Mouse (Mus musculus) lung, embryonic 15.5 days (tissue): ENCODE measurements around the gene Tgm2. TPM values are rescaled to one million over a fixed set of nuclear protein-coding genes. Genes with fewer than 3 reads are reported as not detected.

ENCODE experiments used
- ATAC-seq: fragments of 200-750 bp; cut with Nextera tagmentation; 2 replicates; pipeline ENCODE4 v1.8.0; 2017; ENCODE audit warnings: moderate number of reproducible peaks, borderline replicate concordance; ENCODE audit not compliant: low FRiP score, low TSS enrichment; ENCODE audit errors: extremely low read depth
- H3K27ac ChIP-seq: fragments of 300-500 bp; sonication (generic); 2 replicates; pipeline ENCODE4 v1.5.1; 2015; ENCODE audit warnings: moderate library complexity, mild to moderate bottlenecking, inconsistent platforms
- H3K27me3 ChIP-seq: fragments of 300-500 bp; sonication (generic); 2 replicates; pipeline ENCODE4 v1.6.1; 2015; ENCODE audit warnings: inconsistent platforms
- H3K36me3 ChIP-seq: fragments of 300-500 bp; sonication (generic); 2 replicates; pipeline ENCODE4 v1.6.1; 2015; ENCODE audit warnings: inconsistent platforms
- H3K4me1 ChIP-seq: fragments of 300-500 bp; sonication (generic); 2 replicates; pipeline ENCODE4 v1.6.1; 2015; ENCODE audit warnings: inconsistent platforms
- H3K4me2 ChIP-seq: fragments of 300-500 bp; sonication (generic); 2 replicates; pipeline ENCODE4 v1.6.1; 2015; ENCODE audit warnings: inconsistent platforms, mild to moderate bottlenecking, moderate library complexity
- H3K4me3 ChIP-seq: fragments of 300-500 bp; sonication (generic); 2 replicates; pipeline ENCODE4 v1.5.1; 2015; ENCODE audit warnings: mild to moderate bottlenecking, inconsistent platforms
- H3K9ac ChIP-seq: fragments of 300-500 bp; sonication (generic); 2 replicates; pipeline ENCODE4 v1.6.1; 2015; ENCODE audit warnings: inconsistent platforms
- H3K9me3 ChIP-seq: fragments of 300-500 bp; sonication (generic); 2 replicates; pipeline ENCODE4 v1.6.1; 2016; ENCODE audit warnings: inconsistent platforms
- WGBS: fragments of 180-500 bp; shearing (Covaris S2); methylation state at CpG from one replicate; pipeline ENCODE4 v1.1.7; 2015; 5-methylcytosine and 5-hydroxymethylcytosine counted together
- polyA plus RNA-seq: library from polyadenylated mRNA; unstranded; fragments of >200 nt; fragmentation: Nextera tagmentation; extraction: Ambion mirVana; gene quantifications from 2 replicates; pipeline ENCODE4 v1.2.1, GENCODE M21; 2015

The Tgm2 gene
- polyA plus RNA-seq, 1 experiment from 2014 or later = 70.0 TPM

- H3K9me3 ChIP-seq = no peaks in the 10 kb centered on the region
- no peaks in the 10 kb centered on the region for H3K27me3 ChIP-seq
- H3K4me3 ChIP-seq = no peak overlapping the region
- H3K27ac ChIP-seq = peak overlapping the region; percentile 80; the same call in 1 of the 2 replicates
- no peak overlapping the region for H3K9ac ChIP-seq
- H3K4me2 ChIP-seq = no peak overlapping the region
- WGBS = 71% methylated on average over 6 of the region's 6 CpGs
- H3K4me1 ChIP-seq = peaks cover 26% of the 10 kb centered on the region
- ATAC-seq = 0 out of 2 replicates have a peak, but pooled peaks have one; percentile 2
- peaks cover 37% of the 10 kb centered on the region for H3K36me3 ChIP-seq
Observed at GRCm38 (mm10) chr2:158122814-158123213, 23.4 kb downstream of the Tgm2 start.

DNA sequence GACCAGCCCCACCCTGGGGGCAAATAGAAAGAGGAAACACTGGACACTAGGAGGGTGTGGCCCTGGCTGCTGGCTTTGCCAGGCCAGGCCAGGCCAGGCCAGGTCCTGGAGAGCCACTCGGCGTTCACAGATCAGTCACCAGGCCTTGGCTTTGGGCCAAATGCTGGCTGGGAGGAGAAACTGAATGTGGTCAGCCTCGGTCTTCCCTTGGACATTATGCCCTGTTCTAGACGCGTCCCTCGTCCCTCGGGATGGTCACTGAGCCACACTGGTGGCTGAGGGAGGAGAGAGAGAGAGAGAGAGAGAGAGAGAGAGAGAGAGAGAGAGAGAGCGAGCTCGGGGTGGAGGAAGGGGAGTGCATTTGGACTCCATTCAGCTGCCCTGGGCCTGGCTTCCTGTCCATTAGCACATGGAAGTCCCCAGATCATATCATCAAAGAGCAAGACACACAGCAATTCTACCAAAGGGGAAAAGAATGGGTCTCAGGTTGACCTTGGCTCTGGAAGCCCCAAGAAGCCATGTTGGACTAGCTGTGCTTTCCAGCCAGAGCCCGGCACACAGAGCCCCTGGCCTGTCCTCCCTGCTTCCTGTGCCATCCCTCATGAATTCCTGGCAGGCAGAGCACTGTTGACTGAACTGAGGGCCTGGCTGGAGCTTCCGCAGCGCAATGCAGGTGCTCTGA is 24.4 kb downstream of the Tgm2 start:
- Histone ChIP-seq H3K9ac (no peak overlapping the region), H3K27ac (peak overlapping the region; percentile 80)

GRCm38 (mm10) chr2:158120868-158121267 is 25.4 kb downstream of the Tgm2 start:
- no peak for ATAC-seq
- no peaks in the 10 kb centered on the region for H3K9me3 ChIP-seq
- no peak overlapping the region for H3K4me3 ChIP-seq
- H3K4me2 ChIP-seq = no peak overlapping the region
- peaks cover 35% of the 10 kb centered on the region for H3K36me3 ChIP-seq
- no peak overlapping the region for H3K9ac ChIP-seq
- no peaks in the 10 kb centered on the region for H3K27me3 ChIP-seq
- WGBS = 72% methylated on average over 3 of the region's 3 CpGs
- no peak overlapping the region for H3K27ac ChIP-seq
- H3K4me1 ChIP-seq = peaks cover 35% of the 10 kb centered on the region

More for the DNA sequence above, 24.4 kb downstream of the Tgm2 start:
- Histone ChIP-seq H3K36me3 (peaks cover 42% of the 10 kb centered on the region), H3K4me3 (no peak overlapping the region), H3K27me3 (no peaks in the 10 kb centered on the region), H3K4me2 (no peak overlapping the region), H3K4me1 (peaks cover 26% of the 10 kb centered on the region), H3K9me3 (no peaks in the 10 kb centered on the region)
- 29% methylated on average over 12 of the region's 12 CpGs for WGBS
- ATAC-seq = peak; percentile 72

DNA sequence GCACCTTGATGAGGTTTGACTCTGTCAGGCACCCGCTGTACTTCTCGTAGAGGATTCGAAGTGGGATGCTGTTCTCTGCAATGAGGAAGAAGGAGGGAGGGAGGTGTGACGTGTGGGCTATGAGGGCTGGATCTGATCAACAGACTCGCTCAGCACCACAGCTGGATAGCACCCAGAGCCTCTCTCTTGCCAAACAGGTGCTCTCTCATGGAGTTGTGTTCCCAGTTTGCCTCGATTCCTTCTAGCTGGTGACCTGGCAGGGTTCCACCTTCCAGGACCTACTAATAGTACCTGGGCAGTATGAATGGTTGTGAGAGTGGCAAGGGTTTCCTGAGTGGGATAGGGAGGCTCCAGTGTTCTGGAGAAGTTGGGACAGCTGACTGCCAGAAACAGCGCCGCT is 26.0 kb downstream of the Tgm2 start:
- no peak for ATAC-seq

DNA sequence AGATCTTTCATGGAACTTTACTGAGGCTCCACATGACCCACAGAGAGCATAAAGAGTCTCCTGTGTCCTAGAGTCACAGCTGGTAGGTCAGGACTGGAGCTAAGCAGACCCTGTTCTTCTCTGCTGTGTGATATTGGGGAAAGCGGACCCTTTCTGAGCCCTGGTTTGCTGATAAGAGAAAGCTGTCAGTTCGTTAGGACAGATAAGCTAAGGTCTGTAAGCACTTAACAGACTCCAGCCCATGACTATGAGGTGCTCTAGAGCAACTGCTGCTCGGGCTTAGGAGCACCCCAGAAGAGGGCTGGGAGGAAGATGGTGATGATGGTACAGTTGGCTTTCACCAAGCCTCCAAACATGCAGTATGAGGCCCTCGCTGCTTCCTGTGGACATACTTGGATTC is 27.1 kb downstream of the Tgm2 start:
- H3K27ac ChIP-seq = no peak overlapping the region
- no peaks in the 10 kb centered on the region for H3K27me3 ChIP-seq
- no peak overlapping the region for H3K4me2 ChIP-seq
- H3K4me1 ChIP-seq = peaks cover 47% of the 10 kb centered on the region
- WGBS = 70% methylated on average over 4 of the region's 4 CpGs
- no peak overlapping the region for H3K9ac ChIP-seq
- no peak overlapping the region for H3K4me3 ChIP-seq
- H3K9me3 ChIP-seq = no peaks in the 10 kb centered on the region
- H3K36me3 ChIP-seq = peaks cover 18% of the 10 kb centered on the region
- ATAC-seq = no peak

More for the DNA sequence above, 26.0 kb downstream of the Tgm2 start:
- Histone ChIP-seq H3K9ac (no peak overlapping the region), H3K4me1 (peaks cover 38% of the 10 kb centered on the region), H3K36me3 (peaks cover 28% of the 10 kb centered on the region), H3K9me3 (no peaks in the 10 kb centered on the region), H3K27ac (no peak overlapping the region), H3K4me2 (no peak overlapping the region), H3K27me3 (no peaks in the 10 kb centered on the region), H3K4me3 (no peak overlapping the region)
- 84% methylated on average over 8 of the region's 8 CpGs for WGBS

DNA sequence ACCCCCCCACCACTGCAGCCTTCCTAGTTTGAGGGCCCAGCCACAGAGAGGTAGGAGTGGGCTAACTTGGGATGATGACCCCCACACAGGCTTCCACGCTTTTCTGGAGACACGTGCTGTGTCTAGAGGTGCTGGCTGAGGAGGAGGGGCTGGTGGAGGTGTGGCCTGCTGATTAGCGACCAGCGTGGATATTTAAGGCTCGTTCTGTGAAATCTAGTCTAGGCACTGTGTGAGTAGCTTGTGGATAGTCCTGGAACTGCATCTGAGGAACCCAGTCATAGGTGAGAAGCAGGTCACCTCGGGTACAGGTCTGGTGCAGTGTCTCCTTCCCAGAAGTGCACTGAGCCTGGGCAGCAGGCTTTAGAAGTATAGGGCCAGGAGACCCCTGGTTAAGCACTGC is 29.6 kb downstream of the Tgm2 start:
- peak overlapping the region; percentile 66 for H3K27ac ChIP-seq
- no peaks in the 10 kb centered on the region for H3K9me3 ChIP-seq
- no peaks in the 10 kb centered on the region for H3K27me3 ChIP-seq
- H3K4me3 ChIP-seq = no peak overlapping the region
- 27% methylated on average over 6 of the region's 6 CpGs for WGBS
- no peak overlapping the region for H3K4me2 ChIP-seq
- peaks cover 50% of the 10 kb centered on the region for H3K4me1 ChIP-seq
- peaks cover 8% of the 10 kb centered on the region; the same call in 1 of the 2 replicates for H3K36me3 ChIP-seq
- no peak overlapping the region for H3K9ac ChIP-seq
- ATAC-seq = no peak

DNA sequence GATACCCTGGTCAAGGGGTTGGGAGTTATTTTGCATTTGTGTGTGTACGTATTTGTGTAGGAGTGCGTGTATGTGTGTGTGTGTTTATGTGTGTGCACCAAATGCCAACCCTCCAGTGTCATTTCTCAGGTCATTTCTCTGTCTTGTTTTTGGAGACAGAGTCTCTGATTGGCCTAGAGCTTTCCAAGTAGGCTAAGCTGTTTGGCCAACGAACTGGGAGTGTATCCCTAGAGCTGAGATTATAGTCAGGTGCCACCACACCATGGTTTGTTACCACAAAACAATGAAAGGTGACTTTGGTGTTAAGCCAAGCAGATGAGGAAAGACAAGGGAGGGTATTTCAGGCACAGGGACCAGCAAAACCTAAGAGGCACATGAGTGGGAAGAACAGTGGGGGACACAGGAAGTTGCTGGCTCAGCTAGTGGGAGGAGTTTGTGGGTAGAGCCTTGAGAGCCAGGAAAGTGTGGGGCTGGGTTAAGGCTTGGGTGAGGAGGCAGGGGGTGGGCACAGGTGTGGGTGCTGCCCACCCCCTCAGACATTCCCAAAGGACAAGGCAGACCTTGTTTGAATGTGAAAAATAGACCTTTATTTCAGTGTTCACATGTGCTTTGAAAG is 30.3 kb downstream of the Tgm2 start:
- peaks cover 43% of the 10 kb centered on the region for H3K4me1 ChIP-seq
- H3K27ac ChIP-seq = peak overlapping the region; percentile 66
- peaks cover 8% of the 10 kb centered on the region; the same call in 1 of the 2 replicates for H3K36me3 ChIP-seq
- H3K4me2 ChIP-seq = no peak overlapping the region
- H3K4me3 ChIP-seq = no peak overlapping the region
- H3K9me3 ChIP-seq = no peaks in the 10 kb centered on the region
- 84% methylated on average over 3 of the region's 3 CpGs for WGBS
- no peaks in the 10 kb centered on the region for H3K27me3 ChIP-seq
- ATAC-seq = no peak
- H3K9ac ChIP-seq = no peak overlapping the region

DNA sequence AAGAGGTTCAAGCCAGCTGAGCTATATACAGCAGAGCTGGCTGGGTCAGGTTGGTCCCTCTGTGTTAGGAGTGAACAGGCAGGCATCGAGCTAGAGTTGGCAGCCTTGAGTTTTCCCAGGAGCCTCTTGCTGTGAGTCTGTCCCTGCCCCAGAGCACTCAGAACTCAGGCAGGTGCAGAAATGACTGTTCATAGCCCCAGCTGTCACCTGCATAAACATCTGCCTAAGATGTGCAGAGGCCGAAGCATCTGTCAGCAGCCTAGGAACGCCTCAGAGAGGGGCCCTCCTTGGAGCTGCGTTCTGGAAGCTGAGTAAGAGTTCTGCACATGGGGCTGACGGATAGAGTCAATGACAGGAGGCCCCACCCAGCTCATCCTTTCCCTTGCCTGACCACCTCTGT is 31.3 kb downstream of the Tgm2 start:
- WGBS = 36% methylated on average over 5 of the region's 5 CpGs
- no peak overlapping the region for H3K9ac ChIP-seq
- H3K4me2 ChIP-seq = no peak overlapping the region
- H3K27ac ChIP-seq = peak overlapping the region; percentile 46
- H3K36me3 ChIP-seq = peaks cover 8% of the 10 kb centered on the region; the same call in 1 of the 2 replicates
- H3K9me3 ChIP-seq = no peaks in the 10 kb centered on the region
- H3K4me3 ChIP-seq = no peak overlapping the region
- H3K27me3 ChIP-seq = no peaks in the 10 kb centered on the region
- ATAC-seq = no peak
- H3K4me1 ChIP-seq = peaks cover 45% of the 10 kb centered on the region

GRCm38 (mm10) chr2:158113591-158114257 is 32.5 kb downstream of the Tgm2 start:
- no peak overlapping the region for H3K9ac ChIP-seq
- H3K27ac ChIP-seq = peak overlapping the region; percentile 91
- no peaks in the 10 kb centered on the region for H3K9me3 ChIP-seq
- no peaks in the 10 kb centered on the region for H3K27me3 ChIP-seq
- H3K4me3 ChIP-seq = no peak overlapping the region
- H3K36me3 ChIP-seq = peaks cover 8% of the 10 kb centered on the region; the same call in 1 of the 2 replicates
- H3K4me1 ChIP-seq = peaks cover 56% of the 10 kb centered on the region
- WGBS = 17% methylated on average over 9 of the region's 9 CpGs
- peak; percentile 77 for ATAC-seq
- peak overlapping the region; percentile 24 for H3K4me2 ChIP-seq

- H3K9me3 ChIP-seq = no peaks in the 10 kb centered on the region
- no peak overlapping the region for H3K4me3 ChIP-seq
- H3K36me3 ChIP-seq = no peaks in the 10 kb centered on the region
- H3K27ac ChIP-seq = peak overlapping the region; percentile 95
- no peak overlapping the region; the same call in 1 of the 2 replicates for H3K4me2 ChIP-seq
- no peaks in the 10 kb centered on the region for H3K27me3 ChIP-seq
- peaks cover 54% of the 10 kb centered on the region for H3K4me1 ChIP-seq
- H3K9ac ChIP-seq = 0 out of 2 replicates have a peak overlapping the region, but pooled peaks have one; percentile 23
- WGBS = 5% methylated on average over 8 of the region's 8 CpGs
- ATAC-seq = no peak
Observed at GRCm38 (mm10) chr2:158109516-158109915, 36.7 kb downstream of the Tgm2 start.

DNA sequence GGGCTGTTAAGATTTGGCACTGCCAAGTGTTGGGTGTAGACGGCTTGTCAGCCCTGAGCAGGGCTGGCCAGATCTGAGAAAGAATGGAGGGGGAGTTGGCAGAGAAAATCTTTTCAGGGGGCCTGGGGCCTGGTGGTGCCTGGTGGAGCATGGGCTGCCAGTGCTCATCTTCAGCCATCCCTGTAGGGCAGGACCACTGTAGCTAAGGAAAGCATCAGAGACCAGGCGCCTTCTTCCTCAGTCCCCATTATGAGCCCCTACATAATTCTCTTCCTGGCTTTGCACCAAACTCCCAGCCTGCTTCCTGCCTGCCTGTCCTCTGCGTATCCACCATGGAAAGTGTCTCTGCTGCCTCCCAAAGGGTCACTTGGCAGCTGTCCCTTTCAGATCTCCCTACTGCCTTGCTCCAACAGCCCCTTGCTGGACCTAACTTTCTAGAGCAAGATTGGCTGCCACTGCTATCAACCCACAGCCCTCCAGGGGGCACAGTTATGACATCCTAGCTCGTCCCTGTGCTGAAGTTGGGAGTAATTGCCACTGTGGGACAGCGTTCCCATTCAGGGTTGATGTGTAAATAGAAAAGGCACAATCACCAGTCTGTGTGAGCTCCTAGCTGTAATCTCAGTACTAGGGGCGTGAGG is 39.2 kb downstream of the Tgm2 start:
- Histone ChIP-seq H3K36me3 (no peaks in the 10 kb centered on the region), H3K27me3 (no peaks in the 10 kb centered on the region), H3K27ac (peak overlapping the region; percentile 82), H3K4me2 (no peak overlapping the region), H3K4me3 (no peak overlapping the region), H3K4me1 (peaks cover 35% of the 10 kb centered on the region), H3K9ac (no peak overlapping the region), H3K9me3 (no peaks in the 10 kb centered on the region)
- peak; percentile 83 for ATAC-seq
- 17% methylated on average over 6 of the region's 6 CpGs for WGBS
